In genomic region chr13:43684499-43684994, GRCm38 (mm10) we compare ENCODE assay signal across 8 mouse cellular contexts.
A peak's percentile ranks its signal among the peaks of the same experiment; 100 is the strongest.
DNase-seq lines count a peak whose midpoint lies in the region; ATAC-seq lines count a peak whose summit lies in the region.

No protein-coding gene starts in this region.

- intact Hi-C loops in heart, postnatal 14 days (cut with DNase I) = no loop called here

- no peaks in the 10 kb centered on the region for H3K9me3 ChIP-seq in neural tube, embryonic 15.5 days (replicated peaks)

- peak overlapping the region; percentile 54 for H3K27ac ChIP-seq in neural tube, embryonic 15.5 days (replicated peaks)

- no peak overlapping the region for H3K4me3 ChIP-seq in neural tube, embryonic 15.5 days (replicated peaks)

- no peaks in the 10 kb centered on the region for H3K36me3 ChIP-seq in neural tube, embryonic 15.5 days

- no peaks in the 10 kb centered on the region for H3K27me3 ChIP-seq in neural tube, embryonic 15.5 days (replicated peaks)

- ATAC-seq in neural tube, embryonic 15.5 days (ENCODE audit: low FRiP score) = peak; percentile 66; the same call in 1 of the 2 replicates

- peak; percentile 25 to 53 for DNase-seq in adrenal gland, adult (ENCODE audit: inconsistent age in 2 of 2, low spot score in 1 of 2)
- DNase-seq in adrenal gland, adult 18-20 months (ENCODE audit: low spot score in 2 of 2) = no peak
- peak; percentile 62 for DNase-seq in urinary bladder, postnatal 14 days (ENCODE audit: low spot score)
- no peak for DNase-seq in urinary bladder, adult 2 months (ENCODE audit: low spot score)
- DNase-seq in heart, postnatal 14 days = peak; percentile 53 to 61
- DNase-seq in layer of hippocampus, adult 18-20 months (ENCODE audit: low spot score in 2 of 2) = peak; percentile 54 to 69
- DNase-seq in spleen, postnatal 10 days (ENCODE audit: low spot score in 2 of 2) = no peak

- H3K9ac ChIP-seq in neural tube, embryonic 15.5 days (replicated peaks) = no peak overlapping the region

- H3K4me2 ChIP-seq in neural tube, embryonic 15.5 days = 0 out of 2 replicates have a peak overlapping the region, but pooled peaks have one; percentile 9

- H3K4me1 ChIP-seq in neural tube, embryonic 15.5 days = peaks cover 13% of the 10 kb centered on the region

- WGBS in neural tube, embryonic 15.5 days = 22% methylated on average over 8 of the region's 8 CpGs

Comparison
In these comparisons a context has a peak if more than half of its experiments do, and no peak if none do; other contexts are left out.
1. DNase-seq: peak in adrenal gland, adult (2 of 2), urinary bladder, postnatal 14 days (single experiment), heart, postnatal 14 days (2 of 2) and layer of hippocampus, adult 18-20 months (2 of 2); none in adrenal gland, adult 18-20 months (0 of 2), urinary bladder, adult 2 months (single experiment) and spleen, postnatal 10 days (0 of 2).